Mouse (Mus musculus) hindbrain, embryonic 16.5 days (tissue): Measurements from ENCODE around the gene Alox12. TPM values are rescaled to one million over a fixed set of nuclear protein-coding genes. Genes with fewer than 3 reads are reported as not detected.

Source experiments
- ATAC-seq: fragments of 200-750 bp; cut with Nextera tagmentation; 2 replicates; pipeline ENCODE4 v1.8.0; 2017; ENCODE audit warnings: moderate TSS enrichment, moderate library complexity
- H3K27ac ChIP-seq: fragments of 300-500 bp; sonication (generic); 2 replicates; pipeline ENCODE4 v1.5.1; 2014; ENCODE audit warnings: low read depth, mild to moderate bottlenecking, control low read depth, low read length, moderate library complexity
- H3K27me3 ChIP-seq: fragments of 300-500 bp; sonication (generic); replicated peaks from 2 replicates; pipeline ENCODE4 v1.6.1; 2014; ENCODE audit warnings: low read length; ENCODE audit not compliant: control insufficient read depth, insufficient read depth
- H3K36me3 ChIP-seq: fragments of 300-500 bp; sonication (generic); 2 replicates; pipeline ENCODE4 v1.6.1; 2014; ENCODE audit warnings: mild to moderate bottlenecking, low read length, moderate library complexity, mixed read lengths; ENCODE audit not compliant: control insufficient read depth, insufficient read depth
- H3K4me1 ChIP-seq: fragments of 300-500 bp; sonication (generic); 2 replicates; pipeline ENCODE4 v1.6.1; 2014; ENCODE audit warnings: low read depth, low read length; ENCODE audit not compliant: control insufficient read depth, insufficient read depth
- H3K4me2 ChIP-seq: fragments of 300-500 bp; sonication (generic); 2 replicates; pipeline ENCODE4 v1.6.1; 2014; ENCODE audit warnings: mild to moderate bottlenecking, low read length, control low read depth, moderate library complexity
- H3K4me3 ChIP-seq: fragments of 300-500 bp; sonication (generic); 2 replicates; pipeline ENCODE4 v1.5.1; 2014; ENCODE audit warnings: mild to moderate bottlenecking, low read length, control low read depth, moderate library complexity
- H3K9ac ChIP-seq: fragments of 300-500 bp; sonication (generic); 2 replicates; pipeline ENCODE4 v1.6.1; 2014; ENCODE audit warnings: low read depth, mild to moderate bottlenecking, control low read depth, low read length, moderate library complexity
- H3K9me3 ChIP-seq: fragments of 300-500 bp; sonication (generic); 2 replicates; pipeline ENCODE4 v1.6.1; 2014; ENCODE audit warnings: mild to moderate bottlenecking, low read length, moderate library complexity; ENCODE audit not compliant: control insufficient read depth
- WGBS: fragments of 180-500 bp; shearing (Covaris S2); extraction: QIAGEN DNeasy Blood & Tissue Kit; methylation state at CpG from one replicate; pipeline ENCODE4 v1.1.7; 2014; 5-methylcytosine and 5-hydroxymethylcytosine counted together
- polyA plus RNA-seq: library from polyadenylated mRNA; unstranded; fragments of >200 nt; fragmentation: Nextera tagmentation; extraction: Ambion mirVana; gene quantifications from 2 replicates; pipeline ENCODE4 v1.2.1, GENCODE M21; 2015

Gene Alox12
- polyA plus RNA-seq, 1 experiment from 2014 or later = 1.1 TPM

DNA sequence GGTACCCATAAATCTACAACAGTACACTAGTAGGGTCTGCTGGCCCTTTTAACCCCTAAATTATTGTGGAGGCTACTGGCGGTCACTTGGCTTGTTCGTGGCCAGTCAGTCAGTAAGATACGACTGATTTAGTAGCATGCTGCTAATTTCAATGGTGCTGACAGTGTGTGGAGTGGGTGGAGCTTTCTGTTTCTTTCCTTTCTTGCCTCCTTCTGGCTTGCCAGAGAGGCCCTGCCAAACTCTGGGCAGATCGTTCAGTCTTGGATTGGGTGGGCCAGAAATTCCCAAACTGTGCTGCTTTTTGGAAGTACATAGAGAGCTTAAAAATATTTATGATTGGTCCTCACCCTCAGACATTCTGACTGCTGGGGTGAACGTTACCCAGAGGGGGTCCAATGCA is 28.0 kb downstream of the Alox12 start:
- H3K36me3 ChIP-seq = no peaks in the 10 kb centered on the region
- H3K9me3 ChIP-seq = no peaks in the 10 kb centered on the region
- peak overlapping the region; percentile 62 for H3K4me2 ChIP-seq
- H3K27me3 ChIP-seq = peaks cover 21% of the 10 kb centered on the region
- ATAC-seq = no peak
- H3K4me1 ChIP-seq = peaks cover 26% of the 10 kb centered on the region
- no peak overlapping the region for H3K9ac ChIP-seq
- peak overlapping the region; percentile 34 for H3K4me3 ChIP-seq
- WGBS = 37% methylated on average over 5 of the region's 5 CpGs
- no peak overlapping the region for H3K27ac ChIP-seq

DNA sequence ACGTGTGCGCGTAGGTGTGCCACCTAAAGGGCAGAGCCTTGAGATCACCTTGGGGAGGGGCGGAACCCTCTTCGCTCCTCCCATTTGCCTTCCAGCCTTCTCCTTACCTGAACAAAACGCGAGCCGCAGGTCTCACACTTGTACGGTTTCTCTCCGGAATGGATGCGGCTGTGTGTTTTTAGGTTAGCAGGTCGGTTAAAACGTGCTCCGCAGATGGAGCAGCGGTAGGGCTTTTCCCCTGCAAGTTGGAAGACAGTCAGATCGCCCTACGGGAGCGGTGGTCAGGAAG is 28.6 kb downstream of the Alox12 start:
- peaks cover 21% of the 10 kb centered on the region for H3K27me3 ChIP-seq
- H3K4me3 ChIP-seq = peak overlapping the region; percentile 34
- H3K27ac ChIP-seq = no peak overlapping the region
- ATAC-seq = no peak; the same call in 1 of the 2 replicates
- peak overlapping the region; percentile 55 for H3K9ac ChIP-seq
- H3K9me3 ChIP-seq = no peaks in the 10 kb centered on the region
- H3K36me3 ChIP-seq = no peaks in the 10 kb centered on the region
- peaks cover 31% of the 10 kb centered on the region for H3K4me1 ChIP-seq
- H3K4me2 ChIP-seq = peak overlapping the region; percentile 62
- 12% methylated on average over 18 of the region's 18 CpGs for WGBS

DNA sequence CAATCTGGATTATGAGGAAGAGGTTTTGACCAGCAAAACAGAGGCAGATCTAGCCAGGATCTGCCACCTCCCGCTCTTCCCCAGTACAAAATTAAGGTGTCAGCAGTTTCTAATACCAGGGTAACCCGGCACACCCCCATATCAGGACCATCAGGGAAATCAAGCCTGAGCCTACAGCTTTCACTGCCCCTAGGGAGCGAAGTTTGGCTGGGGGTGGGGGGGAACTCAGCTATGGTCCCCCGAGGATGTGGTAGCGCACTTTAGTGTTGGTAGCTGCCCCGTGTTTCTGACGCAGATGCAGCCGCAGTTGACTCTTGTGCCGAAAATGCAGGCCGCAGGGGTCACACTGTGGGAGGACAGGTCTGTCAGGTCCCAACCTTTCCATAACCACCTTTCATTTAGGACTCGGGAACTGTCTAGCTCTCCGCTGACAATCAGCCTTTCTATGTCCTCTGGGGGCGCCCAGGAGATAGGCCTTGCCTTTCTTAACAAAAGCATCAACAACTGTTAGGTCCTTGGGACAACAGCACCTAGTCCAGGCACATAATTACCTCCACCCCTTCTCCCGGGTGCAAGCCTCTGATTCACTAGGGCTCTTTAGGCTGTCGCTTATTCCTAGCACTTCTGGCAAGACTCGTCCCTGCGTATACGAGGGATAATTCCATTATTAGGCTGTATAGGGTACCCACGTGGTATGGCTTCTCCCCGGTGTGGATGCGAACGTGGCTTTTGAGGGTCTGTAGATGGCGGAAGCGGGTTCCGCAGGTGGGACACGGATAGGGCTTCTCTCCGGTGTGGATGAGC is 29.2 kb downstream of the Alox12 start:
- Histone ChIP-seq H3K4me2 (peak overlapping the region; percentile 62), H3K27me3 (peaks cover 21% of the 10 kb centered on the region), H3K27ac (0 out of 2 replicates have a peak overlapping the region, but pooled peaks have one; percentile 14), H3K4me1 (peaks cover 31% of the 10 kb centered on the region), H3K36me3 (no peaks in the 10 kb centered on the region), H3K9ac (peak overlapping the region; percentile 55), H3K4me3 (peak overlapping the region; percentile 34), H3K9me3 (no peaks in the 10 kb centered on the region)
- WGBS = 22% methylated on average over 27 of the region's 27 CpGs
- ATAC-seq = peak; percentile 41

DNA sequence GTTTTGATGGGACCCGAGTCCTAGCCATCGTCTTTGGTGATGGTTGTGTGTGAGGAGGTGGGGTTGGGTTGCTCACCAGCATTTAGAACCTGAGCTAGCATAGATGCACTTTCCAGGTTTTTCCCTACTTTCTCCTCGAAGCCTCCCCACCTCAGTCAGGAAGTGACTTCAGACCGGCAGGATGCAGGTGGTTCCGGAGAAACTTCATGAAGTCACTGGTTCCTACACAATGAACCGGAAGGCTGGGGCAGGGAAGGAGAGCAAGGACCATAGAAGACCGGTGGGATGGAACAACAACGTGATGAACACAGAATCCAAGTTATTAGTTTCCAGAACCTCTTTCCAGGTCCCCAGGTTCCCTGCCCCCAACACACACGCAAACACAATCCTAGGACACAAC is 31.4 kb downstream of the Alox12 start:
- Histone ChIP-seq H3K4me2 (no peak overlapping the region), H3K4me3 (no peak overlapping the region), H3K27ac (no peak overlapping the region), H3K9ac (no peak overlapping the region), H3K36me3 (no peaks in the 10 kb centered on the region), H3K27me3 (peaks cover 15% of the 10 kb centered on the region), H3K9me3 (no peaks in the 10 kb centered on the region), H3K4me1 (peaks cover 34% of the 10 kb centered on the region)
- no peak for ATAC-seq
- WGBS = 86% methylated on average over 9 of the region's 9 CpGs

DNA sequence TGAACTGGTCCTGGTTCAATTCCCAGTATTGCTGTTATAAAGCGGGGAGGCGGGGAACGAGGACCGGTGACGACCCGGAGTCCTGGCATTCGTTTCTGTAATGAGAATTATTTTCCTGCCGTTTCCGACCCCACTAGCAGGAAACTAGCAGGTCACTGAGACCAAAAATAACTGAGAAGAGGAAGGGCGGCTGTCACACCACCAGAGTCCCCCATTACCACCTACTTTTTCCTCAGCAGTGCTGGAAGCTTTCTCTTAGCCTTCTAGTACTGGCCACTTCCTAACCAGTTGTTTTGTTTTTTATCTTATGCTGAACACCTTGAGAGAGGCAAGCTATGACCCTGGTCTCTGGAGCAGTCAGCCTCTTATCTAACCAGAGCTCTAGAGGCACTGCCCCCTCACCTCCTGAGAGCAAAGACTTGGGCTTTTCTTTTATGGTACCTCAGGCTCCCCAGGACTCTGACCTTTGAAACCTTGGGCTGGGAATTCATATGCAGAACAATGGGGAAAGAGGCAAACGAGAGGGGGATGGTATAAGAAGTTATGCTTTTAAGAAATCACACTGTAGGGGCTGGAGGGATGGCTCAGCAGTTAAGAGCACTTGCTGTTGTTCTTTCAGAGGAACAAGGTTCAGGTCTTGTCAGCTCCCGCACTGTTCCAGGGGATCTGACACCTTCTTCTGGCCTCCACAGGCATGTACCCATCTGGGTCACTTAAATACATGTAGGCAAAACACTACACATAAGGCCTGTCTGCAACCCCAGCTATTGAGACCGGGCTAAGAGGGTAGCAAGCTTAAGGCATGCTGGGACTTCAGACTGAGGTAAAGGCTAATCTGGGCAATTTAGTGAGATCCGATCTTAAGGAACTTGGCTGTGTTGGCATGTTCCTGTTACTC is 33.3 kb downstream of the Alox12 start:
- Histone ChIP-seq H3K36me3 (no peaks in the 10 kb centered on the region), H3K4me2 (peak overlapping the region; percentile 62), H3K4me3 (peak overlapping the region; percentile 48), H3K27ac (peak overlapping the region; percentile 85), H3K27me3 (peaks cover 4% of the 10 kb centered on the region; the same call in 1 of the 2 replicates), H3K9me3 (no peaks in the 10 kb centered on the region), H3K9ac (peak overlapping the region; percentile 81), H3K4me1 (peaks cover 34% of the 10 kb centered on the region)
- ATAC-seq = no peak
- 8% methylated on average over 14 of the region's 14 CpGs for WGBS

DNA sequence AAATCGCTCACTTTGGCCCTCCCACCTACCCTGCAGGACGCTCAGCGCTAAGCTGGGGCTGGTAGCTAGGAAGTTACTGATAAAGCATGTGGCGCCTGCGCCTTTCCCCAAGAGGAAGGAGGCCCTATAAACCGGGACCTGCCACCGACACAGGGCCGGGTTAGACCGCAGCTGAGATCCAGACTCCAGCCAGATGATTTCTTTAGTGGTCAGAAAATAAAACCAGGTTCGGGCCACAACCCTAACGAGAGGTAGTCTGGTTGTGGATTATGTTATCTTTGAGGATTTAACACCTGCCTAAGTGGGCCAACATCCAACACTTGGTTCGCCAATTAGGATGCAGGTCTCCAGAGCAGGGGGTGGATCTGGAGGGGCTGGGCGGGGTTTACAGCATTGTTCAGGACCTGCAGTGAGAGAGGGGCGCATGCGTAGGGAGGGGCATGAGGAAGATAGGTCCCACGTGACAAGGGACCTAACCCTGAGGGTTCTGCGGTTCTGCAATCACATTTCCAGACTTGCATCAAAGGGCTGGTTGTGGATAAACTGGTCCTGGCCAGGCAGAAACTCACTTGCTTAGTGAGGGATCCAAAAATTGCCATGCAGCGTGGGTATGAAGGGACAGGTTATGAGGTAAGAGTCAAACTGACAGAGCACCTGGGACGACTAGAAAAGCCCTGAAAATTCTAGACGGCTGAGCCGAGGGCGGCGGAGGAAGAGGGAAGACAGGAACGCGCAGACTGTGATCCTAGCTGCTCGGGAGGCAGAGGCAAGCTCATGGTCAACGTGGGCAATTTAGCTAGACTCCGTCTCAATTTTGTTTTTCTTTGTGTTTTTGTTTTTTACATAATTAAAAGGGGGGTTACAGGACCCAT is 34.2 kb downstream of the Alox12 start, which contains the start of gene Slc16a13:
Gene Slc16a13 (minus strand): TSS at position 334 of the 872 bp plus-strand sequence.
- Histone ChIP-seq H3K4me3 (peak within 1 kb of the TSS; percentile 48), H3K9ac (peak within 1 kb of the TSS; percentile 81), H3K4me1 (peaks cover 26% of the 10 kb centered on the region), H3K4me2 (peak within 1 kb of the TSS; percentile 62), H3K27me3 (peaks cover 8% of the 10 kb centered on the region), H3K9me3 (no peaks in the 10 kb centered on the region), H3K36me3 (no peaks in the 10 kb centered on the region), H3K27ac (peak within 1 kb of the TSS; percentile 85)
- 0% methylated on average over 28 of the region's 28 CpGs for WGBS
- peak; percentile 96 for ATAC-seq

DNA sequence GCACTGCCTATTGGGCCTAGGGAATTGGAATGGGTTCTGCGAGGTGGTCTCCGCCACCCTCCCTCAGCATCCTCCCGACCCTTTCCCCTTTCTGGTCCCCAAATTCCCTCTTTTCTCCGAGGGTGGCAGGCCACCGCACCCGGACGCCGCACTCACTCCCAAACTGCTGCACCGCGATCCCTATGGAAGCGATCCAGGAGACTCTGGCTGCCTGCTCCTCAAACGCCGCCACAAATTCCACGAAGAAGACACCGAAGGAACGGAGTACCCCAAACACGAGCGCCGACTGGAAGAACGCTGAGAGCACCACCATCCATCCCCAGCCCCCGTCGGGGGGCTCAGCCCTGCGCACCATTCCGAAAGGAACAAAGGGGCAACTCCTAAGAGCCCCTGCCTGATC is 34.8 kb downstream of the Alox12 start:
- Histone ChIP-seq H3K36me3 (no peaks in the 10 kb centered on the region), H3K27ac (peak overlapping the region; percentile 83), H3K4me3 (peak overlapping the region; percentile 48), H3K27me3 (peaks cover 13% of the 10 kb centered on the region), H3K4me2 (peak overlapping the region; percentile 62), H3K9ac (peak overlapping the region; percentile 81), H3K9me3 (no peaks in the 10 kb centered on the region), H3K4me1 (peaks cover 23% of the 10 kb centered on the region)
- WGBS = 1% methylated on average over 21 of the region's 24 CpGs
- no peak; the same call in 1 of the 2 replicates for ATAC-seq

DNA sequence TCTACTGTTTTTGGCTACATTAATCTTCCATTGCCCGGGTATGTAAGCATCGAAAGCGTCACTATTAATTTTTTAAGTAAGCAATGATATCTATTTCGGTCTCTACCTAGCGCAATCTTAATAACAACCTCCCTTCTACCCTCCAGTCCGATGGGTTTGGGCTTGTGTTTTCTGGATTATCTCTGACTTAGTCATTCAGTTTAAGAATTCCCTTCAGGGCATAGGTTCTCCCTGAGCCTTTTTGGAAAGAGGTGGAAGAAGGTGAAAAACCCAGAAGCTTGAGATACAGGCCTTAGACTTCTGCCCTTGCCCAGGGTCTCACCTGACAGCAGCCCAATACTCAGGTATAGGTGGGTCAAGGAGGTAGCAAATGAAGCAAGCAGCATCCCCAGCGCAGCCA is 35.3 kb downstream of the Alox12 start:
- no peaks in the 10 kb centered on the region for H3K36me3 ChIP-seq
- 54% methylated on average over 7 of the region's 7 CpGs for WGBS
- H3K4me3 ChIP-seq = peak overlapping the region; percentile 48
- peaks cover 26% of the 10 kb centered on the region for H3K4me1 ChIP-seq
- H3K4me2 ChIP-seq = peak overlapping the region; percentile 62
- H3K27ac ChIP-seq = peak overlapping the region; percentile 83
- no peaks in the 10 kb centered on the region for H3K9me3 ChIP-seq
- no peak for ATAC-seq
- peaks cover 16% of the 10 kb centered on the region for H3K27me3 ChIP-seq
- peak overlapping the region; percentile 81 for H3K9ac ChIP-seq
